Mouse (Mus musculus): ENCODE data around the gene Cryba4.
A peak's percentile ranks its signal among the peaks of the same experiment; 100 is the strongest.

Gene Cryba4

DNA sequence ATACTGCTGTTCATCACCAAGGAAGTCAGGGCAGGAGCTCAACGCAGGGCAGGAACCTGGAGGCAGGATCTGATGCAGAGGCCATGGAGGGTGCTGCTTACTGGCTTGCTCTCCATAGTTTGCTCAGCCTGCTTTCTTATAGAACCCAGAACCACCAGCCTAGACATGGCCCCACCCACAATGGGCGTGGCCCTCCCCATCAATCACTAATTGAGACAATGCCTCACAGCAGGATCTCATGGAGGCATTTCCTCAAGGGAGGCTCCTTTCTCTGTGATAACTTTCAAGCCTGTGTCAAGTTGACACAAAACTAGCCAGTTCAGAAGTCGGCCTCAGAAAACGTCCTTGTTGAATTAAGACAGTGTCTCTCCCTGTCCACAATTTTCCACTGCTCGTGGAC, 16.5 kb downstream of the Cryba4 start:
- DNase-seq: no peak

DNA sequence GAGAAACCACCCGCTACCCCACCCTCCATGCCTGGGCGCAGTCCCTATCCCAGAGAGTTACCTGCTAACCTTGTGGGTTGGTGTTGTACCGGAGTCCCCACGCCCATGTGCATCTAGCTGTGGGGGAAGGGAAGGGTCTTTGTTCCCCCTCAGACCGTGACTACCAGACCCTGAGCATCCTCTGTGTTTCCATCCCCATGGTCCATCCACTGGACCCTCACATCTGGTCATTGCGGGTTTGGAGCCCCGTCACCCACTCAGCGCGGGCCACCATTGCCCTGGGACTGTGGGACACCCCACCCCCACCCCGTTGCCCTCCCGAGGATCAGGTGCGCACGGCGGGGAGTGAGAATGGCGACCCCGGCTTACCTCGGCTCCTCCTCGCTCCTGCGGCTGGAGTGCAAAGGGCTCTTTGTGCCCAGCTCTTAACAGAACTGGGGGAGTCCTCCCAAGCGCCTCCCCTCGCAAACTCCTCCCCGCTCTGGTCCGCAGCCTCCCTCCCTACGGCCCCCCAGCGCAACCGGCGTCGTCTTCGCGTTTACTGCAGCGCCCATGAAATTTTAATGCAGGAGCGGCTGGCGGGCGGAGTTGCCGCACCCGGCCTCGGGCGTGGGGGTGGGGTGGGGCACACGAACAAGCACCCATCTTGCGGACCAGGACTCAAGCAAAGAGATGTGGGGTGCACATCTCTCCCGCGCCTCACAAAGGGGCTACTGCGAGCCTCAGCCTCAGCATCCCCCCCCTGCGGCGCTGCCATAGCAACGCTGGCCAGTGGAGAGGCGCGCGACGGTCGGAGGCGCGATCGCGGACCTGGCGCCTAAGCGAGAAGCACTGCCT, 23.9 kb downstream of the Cryba4 start:
- peak; percentile 43 to 61 for DNase-seq

- DNase-seq: no peak
Observed at GRCm38 (mm10) chr5:112227898-112228239, 24.4 kb downstream of the Cryba4 start.

GRCm38 (mm10) chr5:112227354-112227753, 25.0 kb downstream of the Cryba4 start:
- no peak for DNase-seq

GRCm38 (mm10) chr5:112225591-112225990, 26.7 kb downstream of the Cryba4 start:
- DNase-seq: no peak

DNA sequence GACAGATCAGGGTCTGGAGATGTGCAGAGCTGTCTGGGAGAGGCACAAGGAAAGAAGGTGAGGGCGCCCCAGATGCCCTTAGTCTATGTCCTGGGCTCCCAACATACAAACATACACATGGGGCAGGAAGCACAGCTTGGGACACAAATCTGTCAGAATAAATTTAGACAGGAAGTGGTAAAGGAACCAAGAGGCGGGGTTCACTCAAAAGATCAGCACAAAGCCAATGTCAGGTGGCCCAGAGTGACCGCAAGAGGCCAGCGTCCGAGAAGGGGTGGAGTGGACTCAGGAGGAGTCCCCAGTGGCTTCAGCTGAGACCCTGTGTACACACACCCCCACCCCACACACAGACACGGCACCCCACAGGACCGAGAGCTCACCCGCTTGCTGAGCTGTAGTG, 32.1 kb downstream of the Cryba4 start:
- no peak for DNase-seq

- DNase-seq: no peak
Observed at GRCm38 (mm10) chr5:112219398-112219797, 32.9 kb downstream of the Cryba4 start.

DNA sequence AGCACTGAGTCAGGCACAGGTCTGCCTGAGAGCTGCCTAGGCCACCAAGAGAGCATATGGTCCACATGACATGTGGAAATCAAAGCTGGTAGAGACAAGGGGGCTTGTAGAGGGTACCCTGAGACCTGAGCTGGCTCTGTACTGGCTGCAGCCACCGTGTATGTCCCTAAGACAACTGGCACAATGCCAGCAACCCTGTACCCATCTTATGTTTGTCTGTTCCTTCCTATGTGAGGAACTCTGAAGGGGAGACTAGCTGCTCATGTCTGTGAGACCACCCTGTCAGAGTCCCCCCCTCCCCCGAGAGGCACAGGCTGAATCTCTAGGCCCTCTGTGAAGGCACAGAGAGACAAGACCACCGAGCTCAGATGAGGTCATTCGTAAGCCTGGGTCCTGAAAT, 33.6 kb downstream of the Cryba4 start:
- DNase-seq: no peak

- DNase-seq: no peak
Observed at GRCm38 (mm10) chr5:112217031-112217430, 35.3 kb downstream of the Cryba4 start.

DNA sequence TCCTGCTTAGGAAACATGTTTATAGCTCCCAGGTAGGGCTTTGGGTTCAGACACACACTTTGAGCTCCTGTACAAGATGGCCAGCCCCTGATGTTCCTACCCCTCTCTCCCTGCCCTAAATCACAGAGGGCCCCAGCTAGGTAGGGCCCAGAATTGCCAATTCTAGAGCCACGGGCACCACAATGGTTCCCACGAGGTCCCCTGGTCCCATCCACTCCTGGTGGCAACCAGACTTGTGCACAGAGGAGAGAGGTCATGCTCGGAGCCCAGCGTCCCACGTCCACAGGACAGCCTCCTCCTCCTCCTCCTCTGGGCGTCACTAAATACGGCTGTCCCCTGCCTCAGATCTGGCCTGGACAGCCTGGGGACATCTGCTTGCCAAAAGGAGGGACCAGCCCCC, 36.0 kb downstream of the Cryba4 start:
- no peak for DNase-seq

- no peak for DNase-seq
Observed at GRCm38 (mm10) chr5:112215801-112216251, 36.5 kb downstream of the Cryba4 start.

DNA sequence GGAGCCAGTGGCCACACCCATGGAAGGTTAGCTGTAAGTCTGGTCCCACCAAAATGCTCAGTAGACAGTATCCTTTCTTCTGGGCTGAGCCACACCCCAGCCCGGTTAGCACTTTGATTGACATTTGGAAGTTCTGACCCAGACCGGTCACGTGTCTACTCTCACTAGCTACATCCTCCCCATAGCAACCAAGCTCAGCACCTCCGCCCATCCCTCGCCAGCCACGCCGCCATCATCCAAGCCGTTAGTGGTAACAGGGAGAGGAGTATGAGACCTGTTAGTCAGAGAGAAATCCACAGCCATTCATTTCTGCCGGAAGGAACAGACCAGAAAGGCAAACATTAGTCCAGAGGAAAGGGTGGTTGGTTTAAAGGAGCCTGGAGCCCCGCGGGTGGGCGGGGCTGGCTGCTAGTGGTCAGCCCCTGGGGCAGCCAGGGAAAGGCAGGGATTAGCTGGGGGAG, 37.0 kb downstream of the Cryba4 start:
- no peak for DNase-seq

DNA sequence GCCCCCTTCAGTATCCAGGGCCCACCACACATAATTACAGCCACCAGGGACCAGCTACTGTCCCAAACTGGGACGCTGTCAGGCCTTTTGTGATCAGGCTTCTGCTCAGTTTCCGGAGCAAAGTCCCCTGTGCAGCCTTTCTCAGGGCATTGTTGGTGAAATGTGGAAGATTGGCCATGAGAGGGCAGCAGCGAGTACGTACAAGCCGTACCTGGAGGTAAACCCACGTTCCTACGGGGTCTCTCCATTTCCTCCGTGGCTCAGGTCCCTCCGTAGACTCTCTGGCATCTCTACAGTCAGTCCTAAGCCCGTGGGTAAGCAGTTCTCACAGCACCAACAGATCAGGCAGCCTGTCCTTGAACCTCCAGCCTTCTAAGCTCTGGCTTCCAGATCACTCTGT, 37.9 kb downstream of the Cryba4 start:
- DNase-seq: peak; percentile 60 to 79

GRCm38 (mm10) chr5:112213331-112214240, 38.7 kb downstream of the Cryba4 start:
- DNase-seq: no peak

DNA sequence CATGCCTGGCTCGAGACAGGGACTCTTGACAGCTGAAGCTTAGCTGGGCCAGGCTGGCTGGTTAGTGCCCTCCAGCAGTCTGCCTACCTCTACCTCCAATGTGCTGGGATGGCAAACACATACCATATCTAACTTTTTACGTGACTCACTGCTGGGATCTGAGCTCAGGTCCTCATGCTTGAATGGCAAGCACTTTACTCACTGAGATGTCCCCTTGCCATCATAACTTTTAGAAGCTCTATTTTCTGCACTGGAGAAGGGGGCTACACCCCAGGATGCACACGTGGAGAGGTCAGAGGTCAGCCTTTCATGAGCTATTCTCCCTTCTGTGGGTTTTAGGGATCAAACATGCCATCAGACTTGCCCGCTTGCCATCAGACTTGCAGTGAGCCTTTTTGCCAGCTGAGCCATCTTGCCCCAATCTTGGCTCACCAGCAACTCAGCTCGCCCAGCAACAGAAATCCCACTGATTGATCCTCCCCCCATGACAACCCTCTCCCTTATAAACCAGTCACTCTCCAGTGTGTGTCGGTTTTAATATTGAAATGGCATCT, 39.5 kb downstream of the Cryba4 start:
- DNase-seq: no peak

GRCm38 (mm10) chr5:112211911-112212310, 40.4 kb downstream of the Cryba4 start:
- DNase-seq: no peak

DNA sequence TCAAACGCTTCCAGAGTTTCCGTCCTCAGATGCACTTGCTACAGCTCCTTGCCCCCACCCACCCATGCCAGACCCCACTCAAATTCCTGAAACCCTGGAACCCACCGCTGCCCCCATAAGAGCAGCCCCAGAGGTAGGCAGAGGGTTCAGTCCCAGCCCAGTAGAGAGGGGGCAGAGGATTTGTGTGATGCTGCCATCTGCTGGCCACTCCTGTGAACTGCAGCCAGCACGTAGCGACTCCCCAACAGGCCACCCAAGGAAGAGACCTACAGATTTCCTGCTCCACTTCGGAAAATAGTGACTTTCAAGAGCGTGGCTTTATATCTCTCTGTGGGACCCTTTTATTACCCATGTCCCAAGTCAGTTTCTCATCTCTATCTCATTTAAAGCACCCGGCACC, 42.2 kb downstream of the Cryba4 start:
- DNase-seq: peak; percentile 57 to 67

DNA sequence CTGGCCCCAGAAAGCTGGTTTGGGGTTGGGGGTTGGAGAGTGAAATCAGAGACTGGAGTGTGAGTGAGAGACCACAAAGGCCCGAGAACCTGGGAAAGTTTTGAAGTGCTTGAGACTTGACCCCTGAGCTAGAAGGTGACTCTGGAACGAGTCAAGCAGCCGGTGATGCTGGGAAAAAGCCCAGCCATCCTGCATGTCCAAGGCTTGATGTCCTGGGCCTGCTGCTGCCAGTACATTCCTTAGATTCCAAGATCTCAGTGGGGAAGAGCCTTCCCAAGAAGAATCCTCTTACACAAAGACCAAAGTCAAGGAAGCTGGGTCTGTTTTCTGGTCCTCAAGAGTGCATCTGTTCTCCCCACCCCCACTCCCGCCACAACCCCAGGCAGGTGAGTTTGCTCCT, 44.0 kb downstream of the Cryba4 start:
- no peak for DNase-seq

DNA sequence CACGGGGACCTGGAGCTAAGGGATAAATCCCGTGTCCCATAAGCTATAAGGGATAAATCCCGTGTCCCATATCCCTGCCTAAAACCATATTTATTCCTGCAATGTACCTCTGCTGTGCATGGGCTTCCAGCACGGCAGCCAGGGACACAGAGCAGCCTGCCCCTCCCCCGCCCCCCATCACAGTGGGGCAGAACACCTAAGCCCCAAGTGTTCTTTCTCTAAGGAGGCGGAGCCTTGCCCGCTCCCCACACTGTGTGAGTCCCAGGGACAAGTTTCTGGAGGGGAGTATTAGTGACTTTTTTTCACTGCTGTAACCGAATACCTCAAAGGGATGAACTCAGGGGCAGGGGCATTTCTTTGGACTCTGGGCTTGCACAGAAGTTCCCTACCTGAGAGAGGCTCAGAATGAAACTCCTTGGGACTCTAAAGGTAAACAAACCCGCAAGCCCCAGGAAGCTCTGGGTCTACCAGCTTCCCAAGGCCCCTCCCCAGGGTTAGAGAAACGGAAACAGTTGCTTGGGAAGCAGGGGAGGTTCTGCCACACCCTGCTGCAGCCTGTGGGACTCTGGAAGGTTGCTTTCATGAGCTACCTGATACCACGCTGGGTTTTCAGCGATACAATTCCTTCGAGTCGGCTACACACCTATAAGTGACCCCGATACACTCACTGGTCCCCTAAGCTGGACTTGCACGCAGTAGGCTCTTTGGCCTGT, 45.6 kb downstream of the Cryba4 start:
- DNase-seq: no peak

DNA sequence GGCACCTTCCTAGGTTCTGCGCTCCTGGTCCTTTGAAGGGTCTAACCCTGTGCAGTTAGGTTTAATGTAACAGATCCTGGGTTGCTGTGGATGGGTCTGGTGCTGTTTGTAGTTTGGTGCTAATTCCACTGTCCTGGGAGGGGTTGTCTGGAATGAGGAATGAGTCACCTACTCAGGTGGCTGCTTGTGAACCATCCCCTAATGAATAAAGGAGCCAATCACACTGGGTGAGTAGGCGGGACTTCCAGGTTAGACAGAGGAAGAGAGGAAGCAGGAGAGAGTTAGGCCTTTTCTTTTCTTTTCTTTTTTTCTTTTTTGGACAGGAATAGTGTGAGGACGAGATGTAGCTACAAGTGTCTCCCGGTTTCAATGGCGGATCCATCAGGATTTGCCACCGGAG, 52.7 kb downstream of the Cryba4 start:
- no peak for DNase-seq

All from cerebellum, postnatal 25 days (tissue).